Mouse (Mus musculus): ENCODE results near the gene Olfr5.

DNA sequence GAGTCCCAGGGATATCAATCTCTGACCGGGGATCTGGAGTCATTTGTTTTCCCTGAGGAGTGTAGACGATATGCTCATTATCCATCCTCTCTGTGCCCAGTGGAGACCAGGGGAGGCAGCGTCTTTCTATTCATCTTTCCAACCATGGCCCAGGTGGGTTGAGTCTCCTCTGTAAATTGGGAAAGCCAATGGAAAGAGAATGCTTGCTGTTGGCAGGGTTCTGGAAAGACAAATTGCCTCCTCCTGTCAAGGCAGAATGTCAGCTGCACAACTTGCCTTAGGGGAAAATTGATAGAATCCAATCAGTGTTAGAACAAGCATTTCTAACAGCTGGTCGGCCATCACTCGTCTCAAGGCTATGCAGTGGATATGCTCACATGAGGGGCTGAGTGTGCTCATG lies 36.1 kb upstream of the Olfr5 start, which contains the start of gene Olfr1349:
- TF ChIP-seq CTCF (IDR thresholded peaks at IDR 0.05; ENCODE audit: borderline replicate concordance, insufficient read depth, low read length): no peak
- no peak for TF ChIP-seq POLR2A (IDR thresholded peaks at IDR 0.05; ENCODE audit: low read depth, low read length)
